Mouse (Mus musculus): ENCODE data around the gene Kif5a.

- TF ChIP-seq CTCF (conservative IDR thresholded peaks at IDR 0.05; ENCODE audit: insufficient read depth, insufficient read length, low read depth, low read length) (no peak), POLR2A (IDR thresholded peaks at IDR 0.05; ENCODE audit: low read depth, low read length) (no peak)
Observed at GRCm38 (mm10) chr10:127176228-127176627, 86.9 kb downstream of the Kif5a start.
